Mouse (Mus musculus) ES-Bruce4 (cell line): Measurements from ENCODE around the gene Mis12. TPM values are rescaled to one million over a fixed set of nuclear protein-coding genes. Genes with fewer than 3 reads are reported as not detected.

Source experiments
- H3K27ac ChIP-seq: 2 replicates; pipeline ENCODE4 v1.5.1; 2012; ENCODE audit warnings: low read length, inconsistent platforms; ENCODE audit not compliant: insufficient read depth
- H3K27me3 ChIP-seq: 2 replicates; pipeline ENCODE4 v1.6.1; 2012; ENCODE audit warnings: mild to moderate bottlenecking, low read length, inconsistent platforms; ENCODE audit not compliant: control insufficient read depth, poor library complexity, insufficient read depth, severe bottlenecking
- H3K36me3 ChIP-seq: 2 replicates; pipeline ENCODE4 v1.6.1; 2012; ENCODE audit warnings: inconsistent platforms, mild to moderate bottlenecking, low read length, moderate library complexity; ENCODE audit not compliant: control insufficient read depth, poor library complexity, insufficient read depth, severe bottlenecking
- H3K4me1 ChIP-seq: one replicate; pipeline ENCODE4 v1.8.1; 2011; ENCODE audit warnings: low read length; ENCODE audit not compliant: control insufficient read depth, insufficient read depth
- H3K4me3 ChIP-seq: 2 replicates; pipeline ENCODE4 v1.5.1; 2011; ENCODE audit warnings: low read depth, mild to moderate bottlenecking, low read length
- H3K9ac ChIP-seq: 2 replicates; pipeline ENCODE4 v1.6.1; 2012; ENCODE audit warnings: low read depth, mild to moderate bottlenecking, inconsistent platforms; ENCODE audit not compliant: poor library complexity, severe bottlenecking
- H3K9me3 ChIP-seq: replicated peaks from 2 replicates; pipeline ENCODE4 v1.6.1; 2012; ENCODE audit warnings: mild to moderate bottlenecking, low read length, inconsistent platforms; ENCODE audit not compliant: control insufficient read depth, poor library complexity, insufficient read depth, severe bottlenecking
- CTCF ChIP-seq: IDR thresholded peaks from one replicate; pipeline ENCODE4 v1.8.1; 2011; ENCODE audit warnings: low read depth, low read length
- EP300 ChIP-seq: IDR thresholded peaks from 2 replicates; pipeline ENCODE4 v1.6.1; 2011; ENCODE audit warnings: low read depth, low read length; ENCODE audit not compliant: insufficient read depth
- POLR2A ChIP-seq: IDR thresholded peaks from one replicate; pipeline ENCODE4 v1.8.1; 2011; ENCODE audit warnings: low read length; ENCODE audit not compliant: insufficient read depth
- polyA plus RNA-seq: library from polyadenylated mRNA; stranded (reverse); fragments of >200 nt; gene quantifications from 2 replicates; pipeline ENCODE4 v1.2.4, GENCODE M21; 2011; ENCODE audit warnings: low read depth; ENCODE audit not compliant: missing spikeins, insufficient read depth, insufficient read length

Mis12 gene
- polyA plus RNA-seq, 1 experiment: 36.7 TPM

- TF ChIP-seq EP300: no peak
- no peak for TF ChIP-seq POLR2A
- no peak for TF ChIP-seq CTCF
- Histone ChIP-seq H3K9ac (no peak overlapping the region), H3K9me3 (peaks cover 47% of the 10 kb centered on the region), H3K27ac (no peak overlapping the region), H3K36me3 (no peaks in the 10 kb centered on the region), H3K4me1 (no peaks in the 10 kb centered on the region), H3K27me3 (peaks cover 1% of the 10 kb centered on the region; the same call in 1 of the 2 replicates), H3K4me3 (no peak overlapping the region)
These were observed 56.9 kb downstream of the Mis12 start for GRCm38 (mm10) chr11:71076342-71076741.

Other genes starting within 250 kb of the Mis12 start
- gene Scimp, start 207.0 kb upstream of the Mis12 start, polyA plus RNA-seq: not detected in 2 replicates
- 46.4 and 50.9 TPM in 2 replicates for gene Rabep1, start 174.8 kb upstream of the Mis12 start, polyA plus RNA-seq
- gene Nup88, start 49.6 kb upstream of the Mis12 start, polyA plus RNA-seq: 219 and 227 TPM in 2 replicates
- 49.5 TPM in 2 replicates for gene Rpain, start 49.4 kb upstream of the Mis12 start, polyA plus RNA-seq
- gene C1qbp, start 36.6 kb upstream of the Mis12 start, polyA plus RNA-seq: 398 and 407 TPM in 2 replicates
- gene Dhx33, start 15.2 kb upstream of the Mis12 start, polyA plus RNA-seq: 32.3 and 32.8 TPM in 2 replicates
- gene Derl2, start 230 bp downstream of the Mis12 start, polyA plus RNA-seq: 31.8 and 32.4 TPM in 2 replicates
- 3.7 and 4.3 TPM in 2 replicates for gene 6330403K07Rik, start 13.9 kb downstream of the Mis12 start, polyA plus RNA-seq
- gene Nlrp1a, start 125.1 kb downstream of the Mis12 start, polyA plus RNA-seq: not detected in 2 replicates
- not detected in 2 replicates for gene Nlrp1b, start 211.1 kb downstream of the Mis12 start, polyA plus RNA-seq